Mouse (Mus musculus) c-Kit-negative CD71-positive TER-119-positive erythroid progenitor cells, embryonic 14.5 days (primary cell): ENCODE data around the gene Hip1r.

Source experiments
- DNase-seq: peaks from one replicate; pipeline ENCODE4 v3.0.0-alpha.2; 2013; ENCODE audit warnings: low read depth, low spot score

Gene Hip1r

GRCm38 (mm10) chr5:124016291-124016821, 42.9 kb downstream of the Hip1r start:
- DNase-seq = no peak

GRCm38 (mm10) chr5:124017941-124018340, 44.5 kb downstream of the Hip1r start:
- no peak for DNase-seq

- DNase-seq = no peak
These were observed 45.2 kb downstream of the Hip1r start for GRCm38 (mm10) chr5:124018651-124019050.

- no peak for DNase-seq
These were observed 46.2 kb downstream of the Hip1r start for GRCm38 (mm10) chr5:124019348-124020216.

GRCm38 (mm10) chr5:124021148-124021547, 47.7 kb downstream of the Hip1r start:
- no peak for DNase-seq

- DNase-seq = no peak
These were observed 48.3 kb downstream of the Hip1r start for GRCm38 (mm10) chr5:124021701-124022100.

- no peak for DNase-seq
These were observed 48.9 kb downstream of the Hip1r start for GRCm38 (mm10) chr5:124022365-124022764.

- no peak for DNase-seq
These were observed 51.2 kb downstream of the Hip1r start for GRCm38 (mm10) chr5:124024677-124025076.

- no peak for DNase-seq
These were observed 51.7 kb downstream of the Hip1r start for GRCm38 (mm10) chr5:124025146-124025545.

- DNase-seq = no peak
These were observed 52.4 kb downstream of the Hip1r start for GRCm38 (mm10) chr5:124025587-124026441.

GRCm38 (mm10) chr5:124026568-124026967, 53.1 kb downstream of the Hip1r start:
- no peak for DNase-seq

GRCm38 (mm10) chr5:124027702-124028470, 54.5 kb downstream of the Hip1r start:
- DNase-seq = no peak

- no peak for DNase-seq
These were observed 55.3 kb downstream of the Hip1r start for GRCm38 (mm10) chr5:124028680-124029079.

- DNase-seq = no peak
These were observed 56.0 kb downstream of the Hip1r start for GRCm38 (mm10) chr5:124029220-124030035.

GRCm38 (mm10) chr5:124030386-124031067, 57.1 kb downstream of the Hip1r start:
- DNase-seq = no peak

GRCm38 (mm10) chr5:124031068-124031955, 57.9 kb downstream of the Hip1r start:
- no peak for DNase-seq

GRCm38 (mm10) chr5:124032001-124032508, 58.6 kb downstream of the Hip1r start, which contains the start of gene Vps37b:
Gene Vps37b, minus strand, starts transcription at chr5:124032270.
- DNase-seq = peak; percentile 85

- no peak for DNase-seq
These were observed 61.0 kb downstream of the Hip1r start for GRCm38 (mm10) chr5:124034471-124034870.

GRCm38 (mm10) chr5:124035406-124035805, 62.0 kb downstream of the Hip1r start:
- no peak for DNase-seq
